Comparison of ENCODE assay signal across 10 mouse cellular contexts in genomic region chr6:88133878-88134277, GRCm38 (mm10). TPM values are rescaled to one million over a fixed set of nuclear protein-coding genes. Genes with fewer than 3 reads are reported as not detected.
DNase-seq lines count a peak whose midpoint lies in the region; ATAC-seq and TF ChIP-seq lines count a peak whose summit lies in the region.
"Had no signal": no experiment of that assay in that cellular context is flagged by ENCODE, and none has a peak within 500 bp of the region (broad histone marks: within the 10 kb centered on the region; RNA-seq: fewer than 3 reads in every experiment).

No protein-coding gene starts in this region.

- no peaks in the 10 kb centered on the region for H3K4me1 ChIP-seq in kidney, adult 2 months (ENCODE audit: control insufficient read depth, insufficient read depth, low read length)
- H3K4me1 ChIP-seq in heart, embryonic 15.5 days (replicated peaks), result peaks cover 32% of the 10 kb centered on the region
- no peaks in the 10 kb centered on the region for H3K4me1 ChIP-seq in lung, embryonic 14.5 days (ENCODE audit: insufficient read depth)

- H3K4me2 ChIP-seq in heart, embryonic 15.5 days, result no peak overlapping the region
- H3K4me2 ChIP-seq in lung, embryonic 14.5 days, result no peak overlapping the region
- H3K4me2 ChIP-seq: liver, embryonic 12.5 days had no signal

- no peaks in the 10 kb centered on the region for H3K9me3 ChIP-seq in heart, embryonic 15.5 days (replicated peaks)
- H3K9me3 ChIP-seq in lung, embryonic 14.5 days (ENCODE audit: low read depth, low read length), result no peaks in the 10 kb centered on the region
- H3K9me3 ChIP-seq: liver, embryonic 12.5 days; midbrain, embryonic 10.5 days had no signal

- no peaks in the 10 kb centered on the region for H3K27me3 ChIP-seq in kidney, adult 2 months (replicated peaks; ENCODE audit: control insufficient read depth, insufficient read depth, low read length)
- H3K27me3 ChIP-seq in heart, embryonic 15.5 days, result peaks cover 79% of the 10 kb centered on the region
- no peaks in the 10 kb centered on the region for H3K27me3 ChIP-seq in lung, embryonic 14.5 days (ENCODE audit: insufficient read depth, low read length)

- H3K36me3 ChIP-seq in kidney, adult 2 months (ENCODE audit: control insufficient read depth, insufficient read depth, low read length), result no peaks in the 10 kb centered on the region
- no peaks in the 10 kb centered on the region for H3K36me3 ChIP-seq in heart, embryonic 15.5 days
- H3K36me3 ChIP-seq in lung, embryonic 14.5 days (ENCODE audit: insufficient read depth), result no peaks in the 10 kb centered on the region
- H3K36me3 ChIP-seq: liver, embryonic 12.5 days; midbrain, embryonic 10.5 days had no signal

- TF ChIP-seq POLR2A in kidney, adult 2 months (IDR thresholded peaks at IDR 0.05; ENCODE audit: low read depth, low read length), result no peak

- H3K9ac ChIP-seq in heart, embryonic 15.5 days, result no peak overlapping the region
- no peak overlapping the region for H3K9ac ChIP-seq in lung, embryonic 14.5 days
- H3K9ac ChIP-seq: liver, embryonic 12.5 days had no signal

- peak; percentile 62 for DNase-seq in kidney, adult 2 months
- no peak for DNase-seq in kidney, postnatal 4 days
- DNase-seq in heart, adult 9 months (ENCODE audit: low spot score in 2 of 2), result peak; percentile 52 to 82
- peak; percentile 49 for DNase-seq in lung, embryonic 14.5 days
- DNase-seq in left cerebral cortex, adult 8-10 months (ENCODE audit: low spot score in 2 of 2), result no peak
- DNase-seq in spleen, postnatal 14 days (ENCODE audit: low spot score in 2 of 2), result no peak
- DNase-seq: adrenal gland, adult 8-10 months had no signal

- H3K27ac ChIP-seq in kidney, adult 2 months (ENCODE audit: insufficient read depth, low read depth, low read length), result no peak overlapping the region
- H3K27ac ChIP-seq in heart, embryonic 15.5 days, result peak overlapping the region; percentile 52; the same call in 1 of the 2 replicates
- no peak overlapping the region for H3K27ac ChIP-seq in lung, embryonic 14.5 days (ENCODE audit: low read depth)
- H3K27ac ChIP-seq: liver, embryonic 12.5 days; midbrain, embryonic 10.5 days had no signal

- peak; percentile 42; the same call in 1 of the 2 replicates for ATAC-seq in heart, embryonic 15.5 days (replicated peaks; ENCODE audit: insufficient number of reproducible peaks, insufficient read depth, low FRiP score, low read depth)
- 0 out of 2 replicates have a peak, but pooled peaks have one; percentile 13 for ATAC-seq in lung, embryonic 14.5 days (ENCODE audit: insufficient read depth)
- ATAC-seq: liver, embryonic 12.5 days had no signal

- 76% methylated on average over 6 of the region's 6 CpGs for WGBS in kidney, adult 2 months
- 58% methylated on average over 6 of the region's 6 CpGs for WGBS in heart, embryonic 15.5 days
- WGBS in lung, embryonic 14.5 days, result 55% methylated on average over 6 of the region's 6 CpGs

- no peak for TF ChIP-seq CTCF in kidney, adult 2 months (conservative IDR thresholded peaks at IDR 0.05; ENCODE audit: insufficient read depth, insufficient read length, low read depth, low read length)
- no peak for TF ChIP-seq CTCF in lung, embryonic 14.5 days (IDR thresholded peaks at IDR 0.05; ENCODE audit: low read depth)

- no peak overlapping the region for H3K4me3 ChIP-seq in kidney, adult 2 months (ENCODE audit: insufficient read depth, low read depth, low read length)
- no peak overlapping the region for H3K4me3 ChIP-seq in heart, embryonic 15.5 days
- H3K4me3 ChIP-seq in lung, embryonic 14.5 days (ENCODE audit: low read depth, low read length), result no peak overlapping the region
- H3K4me3 ChIP-seq: liver, embryonic 12.5 days; midbrain, embryonic 10.5 days had no signal

RNA-seq across cellular contexts. Expression of gene Rpn1, which starts 49.6 kb away (rescaled TPM):
- 161 and 188 TPM in 2 replicates for polyA plus RNA-seq in kidney, adult 2 months (2012; rRNA removed)
- polyA plus RNA-seq in heart, embryonic 15.5 days (2015; fragmentation: Nextera tagmentation; extraction: Ambion mirVana), result 166 and 209 TPM in 2 replicates
- polyA plus RNA-seq in lung, embryonic 14.5 days (2014; fragmentation: Nextera tagmentation; extraction: Ambion mirVana), result 437 and 440 TPM in 2 replicates
- total RNA-seq in left cerebral cortex, adult 8-10 months (2022), result 100 to 1,000 TPM; 166 to 188 (median 171) TPM

RNA-seq across cellular contexts. Expression of gene Gata2, which starts 59.8 kb away (rescaled TPM):
- polyA plus RNA-seq in kidney, adult 2 months (2012; rRNA removed), result 36.9 and 37.4 TPM in 2 replicates
- polyA plus RNA-seq in heart, embryonic 15.5 days (2015; fragmentation: Nextera tagmentation; extraction: Ambion mirVana), result 14.0 and 20.4 TPM in 2 replicates
- 13.8 and 14.6 TPM in 2 replicates for polyA plus RNA-seq in lung, embryonic 14.5 days (2014; fragmentation: Nextera tagmentation; extraction: Ambion mirVana)
- total RNA-seq in left cerebral cortex, adult 8-10 months (2022), result 1 to 10 TPM; 4.4 to 6.8 (median 6.2) TPM

Comparison
In these comparisons a context has a peak if more than half of its experiments do, and no peak if none do; other contexts are left out.
1. DNase-seq: peak in kidney, adult 2 months (single experiment), heart, adult 9 months (2 of 2) and lung, embryonic 14.5 days (single experiment); none in kidney, postnatal 4 days (0 of 2), left cerebral cortex, adult 8-10 months (0 of 2) and spleen, postnatal 14 days (0 of 2).